Mouse (Mus musculus): ENCODE results near the gene Ctcfl.

Gene Ctcfl

GRCm38 (mm10) chr2:173080785-173081241, 38.5 kb downstream of the Ctcfl start:
- peak; percentile 74 to 84 for DNase-seq

- DNase-seq = no peak
Measured at GRCm38 (mm10) chr2:173079766-173080549, 39.4 kb downstream of the Ctcfl start.

- no peak for DNase-seq
Measured at GRCm38 (mm10) chr2:173076921-173077320, 42.4 kb downstream of the Ctcfl start.

DNA sequence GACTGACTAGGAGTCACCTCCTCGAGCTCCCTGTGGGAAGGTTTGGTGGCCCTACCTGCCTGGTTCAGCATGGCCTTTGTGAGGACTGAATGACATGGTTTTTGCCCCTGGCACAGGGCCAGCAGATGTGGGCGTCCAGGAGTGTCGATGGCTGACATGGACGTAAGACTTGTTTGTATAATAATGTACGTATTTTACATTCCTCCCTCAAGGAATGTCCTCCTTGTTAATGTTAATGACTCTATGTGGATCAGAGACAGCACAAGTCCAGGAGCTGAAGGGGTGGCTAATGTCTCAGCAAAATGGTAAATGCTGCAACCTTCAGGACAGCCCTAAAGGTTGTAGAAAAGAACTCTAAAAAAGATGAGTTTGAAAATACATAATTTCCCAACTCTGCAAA, 45.7 kb downstream of the Ctcfl start:
- no peak for DNase-seq

GRCm38 (mm10) chr2:173072948-173073347, 46.4 kb downstream of the Ctcfl start:
- no peak for DNase-seq

- DNase-seq = no peak
Measured at GRCm38 (mm10) chr2:173064864-173065263, 54.5 kb downstream of the Ctcfl start.

DNA sequence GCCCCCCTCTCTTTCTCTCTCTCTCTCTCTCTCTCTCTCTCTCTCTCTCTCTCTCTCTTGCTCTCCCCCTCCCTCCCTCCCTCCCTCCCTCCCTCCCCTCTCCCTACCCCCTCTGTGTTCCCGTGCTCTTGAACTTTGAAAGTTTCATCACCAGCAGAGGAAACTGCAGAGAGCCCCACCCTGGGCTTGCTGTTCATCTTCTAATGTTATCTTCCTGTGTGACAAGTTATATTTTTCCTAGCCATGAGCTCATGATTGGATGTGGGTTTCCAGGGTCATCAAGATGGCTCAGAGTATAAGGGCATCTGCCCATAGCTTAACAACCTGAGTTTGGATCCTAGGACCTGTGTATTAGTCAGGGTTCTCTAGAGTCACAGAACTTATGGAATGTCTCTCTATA, 56.1 kb downstream of the Ctcfl start:
- no peak for DNase-seq

DNA sequence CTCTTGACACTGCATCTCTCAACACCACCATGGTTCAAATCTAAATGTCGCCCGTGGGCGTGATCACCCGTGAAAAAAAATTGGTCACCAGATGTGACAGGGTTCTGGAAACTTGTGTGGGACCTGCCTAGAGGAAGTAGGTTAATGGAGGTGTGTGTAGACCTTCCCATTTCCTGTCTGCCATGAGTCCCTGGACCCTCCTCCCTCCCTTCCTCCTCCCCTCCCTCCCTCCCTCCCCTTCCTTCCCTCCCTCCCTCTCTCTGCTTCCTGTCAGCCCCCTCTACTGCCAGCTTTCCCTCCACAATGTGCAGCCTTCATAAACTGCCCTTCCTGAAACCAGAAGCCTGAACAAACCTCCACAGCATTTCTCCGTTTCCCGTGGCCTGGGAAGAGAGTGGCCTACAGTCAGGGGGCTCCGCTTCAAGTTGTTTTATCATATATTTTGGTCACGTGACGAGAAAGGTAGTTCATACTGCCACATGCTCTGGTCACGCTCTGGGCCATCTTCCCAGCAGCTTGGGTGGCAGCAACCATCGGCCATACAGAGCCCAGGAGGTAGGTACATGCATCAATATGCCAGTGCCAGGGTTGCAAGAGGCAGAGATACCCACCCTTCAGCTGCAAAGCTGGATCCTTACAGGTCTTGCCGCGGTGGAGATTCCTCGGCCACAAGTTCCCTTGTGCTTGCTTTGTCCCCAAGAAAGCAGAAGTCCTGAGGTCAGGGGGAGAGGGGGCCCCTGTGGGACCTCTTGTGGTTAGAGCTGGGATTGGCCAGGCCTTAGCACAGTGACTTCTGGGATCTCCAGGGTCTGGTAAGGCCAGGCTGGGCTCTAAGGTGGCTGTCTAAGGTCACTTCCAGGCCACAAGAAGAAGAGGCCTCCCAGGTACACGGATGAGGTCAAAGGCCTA, 57.6 kb downstream of the Ctcfl start:
- peak; percentile 45 to 56 for DNase-seq

DNA sequence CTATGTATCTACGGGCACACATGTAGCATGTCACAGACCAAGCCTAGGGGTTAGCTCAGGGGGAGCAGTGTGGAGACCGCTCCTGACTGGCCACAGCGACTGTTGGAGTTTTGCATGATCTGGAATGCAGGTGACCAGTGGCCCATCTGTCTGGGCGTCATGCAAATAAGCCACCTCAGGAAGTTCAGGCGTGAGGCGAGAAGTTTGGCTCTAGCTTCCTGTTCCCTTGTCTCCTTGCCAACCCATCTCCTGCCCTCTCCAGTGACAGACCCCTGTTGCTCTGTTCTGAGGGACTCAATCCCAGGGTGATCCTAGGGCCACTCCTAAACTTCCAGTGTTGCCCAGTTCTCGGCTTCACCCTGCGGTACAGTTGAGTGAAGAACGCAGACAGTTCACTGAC, 58.9 kb downstream of the Ctcfl start:
- DNase-seq = no peak

DNA sequence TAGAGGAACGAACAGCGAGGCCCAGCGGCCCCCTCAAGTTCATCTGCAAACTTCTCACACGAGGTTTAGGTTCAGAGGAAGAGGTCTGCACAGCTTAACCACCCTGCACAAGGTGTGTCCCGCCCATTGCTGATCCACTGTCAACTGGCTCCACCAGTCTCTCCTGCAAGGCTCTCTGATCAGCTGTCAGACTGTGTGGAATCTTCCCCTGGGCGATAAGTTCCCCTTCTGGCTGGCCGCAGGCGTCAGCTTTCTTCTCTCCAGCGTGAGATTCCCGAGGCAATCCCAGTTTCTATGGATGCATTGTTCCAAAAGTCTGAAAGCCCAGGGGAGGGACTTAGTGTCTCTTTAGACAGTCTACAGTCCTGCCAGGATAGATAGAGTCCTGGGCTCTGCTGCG, 61.1 kb downstream of the Ctcfl start:
- DNase-seq = no peak

- DNase-seq = no peak
Measured at GRCm38 (mm10) chr2:173057623-173058022, 61.7 kb downstream of the Ctcfl start.

GRCm38 (mm10) chr2:173056882-173057315, 62.4 kb downstream of the Ctcfl start:
- DNase-seq = no peak

- no peak for DNase-seq
Measured at GRCm38 (mm10) chr2:173056303-173056881, 62.9 kb downstream of the Ctcfl start.

GRCm38 (mm10) chr2:173053846-173054245, 65.5 kb downstream of the Ctcfl start:
- DNase-seq = no peak

- DNase-seq = no peak
Measured at GRCm38 (mm10) chr2:173052881-173053280, 66.4 kb downstream of the Ctcfl start.

DNA sequence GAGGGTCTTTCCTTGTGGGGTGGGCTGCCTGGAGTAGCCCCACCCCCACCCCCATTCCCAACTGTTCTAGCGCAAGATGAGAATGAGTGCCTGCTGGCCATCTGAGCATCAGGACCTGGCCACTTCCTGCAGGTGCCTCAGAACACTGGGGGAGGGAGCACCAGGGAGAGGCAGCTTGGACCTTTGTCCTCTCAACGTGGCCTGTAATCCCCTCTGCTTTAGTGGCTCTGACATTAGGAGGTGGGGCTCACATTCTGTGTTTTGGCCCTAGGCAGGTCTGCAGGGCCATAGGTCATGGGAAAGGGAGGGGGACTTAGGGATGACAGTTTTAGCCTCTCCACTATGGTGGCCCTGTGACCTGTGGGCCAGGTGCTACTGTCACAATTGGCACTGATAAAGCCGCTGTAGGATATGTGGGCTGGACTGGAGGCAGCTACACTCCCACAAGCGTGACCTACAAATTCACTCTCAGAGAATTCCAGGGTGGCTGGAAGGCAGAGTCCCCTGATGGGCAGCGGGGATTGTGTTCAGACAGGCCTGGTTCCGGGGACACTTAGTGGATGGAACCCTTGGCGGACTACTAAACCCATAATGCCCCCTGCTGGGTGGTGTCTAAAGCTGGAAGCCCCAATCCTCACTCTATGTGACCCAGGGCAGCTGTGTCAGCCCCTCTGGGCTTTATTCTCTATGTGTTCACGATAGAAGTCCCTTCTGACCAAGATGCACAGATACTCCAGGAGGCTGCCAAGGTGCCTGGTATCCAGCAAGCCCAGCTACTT, 68.5 kb downstream of the Ctcfl start:
- DNase-seq = no peak

GRCm38 (mm10) chr2:173049817-173050216, 69.5 kb downstream of the Ctcfl start:
- no peak for DNase-seq

DNA sequence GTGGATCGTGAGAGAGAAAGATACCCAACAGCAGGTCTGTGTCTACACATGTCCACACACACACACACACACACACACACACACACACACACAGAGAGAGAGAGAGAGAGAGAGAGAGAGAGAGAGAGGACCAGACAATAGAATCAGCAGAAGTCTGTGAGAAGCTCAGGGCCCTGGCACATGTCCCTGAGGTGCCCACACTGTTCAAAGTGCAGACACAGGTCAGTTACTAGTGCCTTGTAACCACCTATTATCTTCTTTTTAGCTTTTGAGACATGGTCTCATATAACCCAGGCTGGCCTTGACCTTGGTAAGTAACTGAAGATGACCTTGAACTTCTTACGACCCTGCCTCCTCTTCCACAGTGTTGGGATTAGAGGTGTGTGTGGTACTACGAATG, 70.1 kb downstream of the Ctcfl start:
- DNase-seq = no peak

DNA sequence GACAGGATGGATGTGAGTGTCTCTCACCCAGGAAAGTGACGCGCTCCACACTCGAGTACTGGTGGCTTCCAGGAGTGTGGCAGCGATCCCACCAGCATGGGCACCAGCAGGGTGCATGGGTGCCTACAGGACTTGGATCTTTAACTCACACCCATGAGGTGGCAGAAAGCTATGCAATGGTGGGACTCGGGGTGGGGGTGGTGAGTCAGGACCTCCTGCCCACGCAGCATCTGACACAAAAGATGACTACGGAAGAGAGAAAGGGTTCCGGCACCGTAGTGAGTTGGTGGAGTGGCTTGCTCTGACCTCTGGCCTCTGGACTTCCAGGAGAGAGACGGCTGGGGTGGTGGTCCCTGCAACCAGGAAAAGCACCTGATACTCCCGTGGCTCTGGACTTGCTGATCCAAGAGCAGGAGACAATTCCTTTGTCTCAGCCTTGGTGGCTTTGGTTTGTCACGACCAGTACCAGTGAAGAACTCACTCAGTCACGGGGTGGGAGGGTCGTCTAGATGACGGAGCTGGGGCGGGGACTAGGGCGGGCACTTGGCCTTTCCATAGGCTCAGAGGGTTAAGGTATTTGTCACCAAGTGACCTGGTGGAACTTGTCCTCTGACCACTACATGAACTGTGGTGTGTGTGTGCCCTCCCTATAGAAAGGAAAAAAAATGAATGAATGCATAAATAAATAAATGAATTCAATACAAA, 71.1 kb downstream of the Ctcfl start:
- no peak for DNase-seq

DNA sequence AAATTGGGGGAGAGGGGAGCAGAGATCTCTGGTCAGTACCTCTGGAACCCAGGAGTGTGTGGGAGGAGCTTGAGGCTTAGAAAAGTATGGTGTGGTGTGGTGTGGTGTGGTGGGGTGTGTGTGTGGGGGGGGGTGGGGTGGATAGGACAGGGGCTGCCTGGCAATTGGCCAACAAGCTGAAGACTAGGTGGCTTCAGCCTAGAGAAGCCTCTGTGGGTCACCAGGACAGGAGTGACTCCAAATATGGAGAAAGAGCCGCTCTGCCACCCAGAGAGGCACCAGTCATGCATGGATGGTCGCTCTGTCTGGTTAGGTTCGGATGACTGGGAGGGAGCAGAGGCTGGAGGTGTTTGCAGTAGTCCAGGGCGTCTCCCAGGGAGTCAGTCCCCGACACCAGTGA, 71.9 kb downstream of the Ctcfl start:
- DNase-seq = no peak

DNA sequence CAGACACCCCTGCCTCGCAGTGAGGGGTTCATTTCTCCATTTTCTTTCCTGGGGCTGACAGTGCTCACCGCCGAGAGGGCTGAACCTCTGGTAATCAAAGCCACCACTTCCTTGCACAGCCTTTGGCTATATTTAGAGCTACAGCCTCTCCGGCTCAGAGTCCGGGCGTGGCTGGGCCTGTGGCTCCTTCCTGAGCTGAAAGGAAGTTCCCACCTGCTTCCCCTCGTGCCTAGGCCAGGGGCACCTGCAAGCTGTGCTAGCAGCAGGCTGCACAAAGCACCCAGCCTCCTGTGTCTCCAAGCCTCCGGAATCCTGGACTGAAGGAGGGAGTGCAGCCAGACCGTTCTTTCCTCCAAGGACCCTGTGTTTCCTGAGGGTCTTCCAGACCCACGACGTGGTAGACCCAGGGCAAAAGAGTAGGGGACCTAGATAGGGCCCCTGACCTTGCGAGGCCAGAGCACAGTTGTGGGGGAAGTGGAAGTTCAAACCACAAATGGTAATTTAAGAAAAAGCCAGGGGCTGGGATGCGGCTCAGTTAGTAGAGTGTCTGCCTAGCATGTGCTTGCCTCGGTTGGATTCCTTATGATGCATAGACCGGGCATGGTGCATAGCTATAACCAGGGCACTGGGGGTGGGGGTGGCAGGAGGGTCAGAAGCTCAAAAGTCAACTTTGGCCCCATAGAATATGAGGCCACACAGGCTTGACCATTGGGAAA, 72.6 kb downstream of the Ctcfl start:
- DNase-seq = peak; percentile 55 to 70

All from lung, postnatal 4 days (tissue).